Mouse (Mus musculus) forebrain, embryonic 11.5 days (tissue): ENCODE measurements around the gene Slc5a2. TPM values are rescaled to one million over a fixed set of nuclear protein-coding genes. Genes with fewer than 3 reads are reported as not detected.

Source experiments
- ATAC-seq: fragments of 200-750 bp; cut with Nextera tagmentation; replicated peaks from 2 replicates; pipeline ENCODE4 v1.8.0; 2017; ENCODE audit warnings: moderate TSS enrichment; ENCODE audit not compliant: low FRiP score
- DNase-seq: peaks from one replicate; pipeline ENCODE4 v3.0.0-alpha.2; 2017; ENCODE audit warnings: low spot score
- H3K27ac ChIP-seq: fragments of 300-500 bp; sonication (generic); 2 replicates; pipeline ENCODE4 v1.5.1; 2014; ENCODE audit warnings: low read depth, low read length
- H3K27me3 ChIP-seq: fragments of 300-500 bp; sonication (generic); 2 replicates; pipeline ENCODE4 v1.6.1; 2014; ENCODE audit warnings: mild to moderate bottlenecking, low read length, mixed read lengths; ENCODE audit not compliant: control insufficient read depth, insufficient read depth
- H3K36me3 ChIP-seq: fragments of 300-500 bp; sonication (generic); 2 replicates; pipeline ENCODE4 v1.6.1; 2014; ENCODE audit warnings: mild to moderate bottlenecking, low read length, moderate library complexity, mixed read lengths; ENCODE audit not compliant: control insufficient read depth, insufficient read depth
- H3K4me1 ChIP-seq: fragments of 300-500 bp; sonication (generic); replicated peaks from 2 replicates; pipeline ENCODE4 v1.6.1; 2014; ENCODE audit warnings: low read length, mixed read lengths; ENCODE audit not compliant: control insufficient read depth, insufficient read depth
- H3K4me2 ChIP-seq: fragments of 300-500 bp; sonication (generic); 2 replicates; pipeline ENCODE4 v1.6.1; 2014; ENCODE audit warnings: low read depth, mild to moderate bottlenecking, low read length, moderate library complexity, mixed read lengths; ENCODE audit not compliant: severe bottlenecking
- H3K4me3 ChIP-seq: fragments of 300-500 bp; sonication (generic); 2 replicates; pipeline ENCODE4 v1.5.1; 2014; ENCODE audit warnings: low read depth, low read length
- H3K9ac ChIP-seq: fragments of 300-500 bp; sonication (generic); 2 replicates; pipeline ENCODE4 v1.6.1; 2014; ENCODE audit warnings: low read length
- H3K9me3 ChIP-seq: fragments of 300-500 bp; sonication (generic); 2 replicates; pipeline ENCODE4 v1.6.1; 2016; ENCODE audit warnings: low read length, mixed read lengths; ENCODE audit not compliant: control insufficient read depth
- WGBS: fragments of 180-500 bp; shearing (Covaris S2); extraction: QIAGEN DNeasy Blood & Tissue Kit; methylation state at CpG from one replicate; pipeline ENCODE4 v1.1.7; 2014; 5-methylcytosine and 5-hydroxymethylcytosine counted together
- polyA plus RNA-seq: library from polyadenylated mRNA; unstranded; fragments of >200 nt; fragmentation: Nextera tagmentation; extraction: Ambion mirVana; gene quantifications from 2 replicates; pipeline ENCODE4 v1.2.1, GENCODE M21; 2014

Gene Slc5a2
- polyA plus RNA-seq, 1 experiment from 2014 or later, result 0.35 TPM

GRCm38 (mm10) chr7:128256783-128257334, 8.6 kb upstream of the Slc5a2 start:
- DNase-seq (peak; percentile 35), ATAC-seq (no peak)
- H3K9me3 ChIP-seq, result no peaks in the 10 kb centered on the region
- no peaks in the 10 kb centered on the region for H3K36me3 ChIP-seq
- peaks cover 3% of the 10 kb centered on the region; the same call in 1 of the 2 replicates for H3K4me1 ChIP-seq
- no peak overlapping the region for H3K4me3 ChIP-seq
- peaks cover 4% of the 10 kb centered on the region for H3K27me3 ChIP-seq
- 67% methylated on average over 5 of the region's 5 CpGs for WGBS
- no peak overlapping the region for H3K9ac ChIP-seq
- H3K27ac ChIP-seq, result no peak overlapping the region
- H3K4me2 ChIP-seq, result no peak overlapping the region

- H3K4me2 ChIP-seq, result no peak overlapping the region
- no peaks in the 10 kb centered on the region for H3K27me3 ChIP-seq
- no peaks in the 10 kb centered on the region for H3K9me3 ChIP-seq
- 76% methylated on average over 5 of the region's 5 CpGs for WGBS
- ATAC-seq (no peak), DNase-seq (no peak)
- no peaks in the 10 kb centered on the region for H3K4me1 ChIP-seq
- H3K9ac ChIP-seq, result no peak overlapping the region
- no peak overlapping the region for H3K27ac ChIP-seq
- H3K4me3 ChIP-seq, result no peak overlapping the region
- no peaks in the 10 kb centered on the region for H3K36me3 ChIP-seq
Measured at GRCm38 (mm10) chr7:128266056-128266455, 599 bp downstream of the Slc5a2 start.

- no peak for ATAC-seq
- Histone ChIP-seq H3K27me3 (no peaks in the 10 kb centered on the region), H3K36me3 (peaks cover 4% of the 10 kb centered on the region; the same call in 1 of the 2 replicates), H3K9ac (no peak overlapping the region), H3K4me2 (no peak overlapping the region), H3K27ac (no peak overlapping the region), H3K4me3 (no peak overlapping the region), H3K9me3 (no peaks in the 10 kb centered on the region), H3K4me1 (no peaks in the 10 kb centered on the region)
- 64% methylated on average over 13 of the region's 13 CpGs for WGBS
- no peak for DNase-seq
Measured at GRCm38 (mm10) chr7:128267391-128267790, 1.9 kb downstream of the Slc5a2 start.

- no peaks in the 10 kb centered on the region for H3K27me3 ChIP-seq
- no peak overlapping the region for H3K4me2 ChIP-seq
- no peaks in the 10 kb centered on the region for H3K4me1 ChIP-seq
- whole genome bisulfite sequencing, result 93% methylated on average over 7 of the region's 7 CpGs
- DNase-seq (peak; percentile 31), ATAC-seq (no peak)
- H3K9me3 ChIP-seq, result no peaks in the 10 kb centered on the region
- H3K9ac ChIP-seq, result no peak overlapping the region
- peaks cover 4% of the 10 kb centered on the region; the same call in 1 of the 2 replicates for H3K36me3 ChIP-seq
- H3K27ac ChIP-seq, result no peak overlapping the region
- no peak overlapping the region for H3K4me3 ChIP-seq
Measured at GRCm38 (mm10) chr7:128267813-128268212, 2.4 kb downstream of the Slc5a2 start.

- no peak overlapping the region for H3K4me2 ChIP-seq
- H3K36me3 ChIP-seq, result peaks cover 4% of the 10 kb centered on the region; the same call in 1 of the 2 replicates
- H3K27me3 ChIP-seq, result no peaks in the 10 kb centered on the region
- H3K4me3 ChIP-seq, result no peak overlapping the region
- H3K4me1 ChIP-seq, result no peaks in the 10 kb centered on the region
- 60% methylated on average over 13 of the region's 13 CpGs for WGBS
- DNase-seq (peak; percentile 60), ATAC-seq (peak; percentile 49; the same call in 1 of the 2 replicates)
- no peak overlapping the region for H3K9ac ChIP-seq
- H3K27ac ChIP-seq, result no peak overlapping the region
- H3K9me3 ChIP-seq, result no peaks in the 10 kb centered on the region
Measured at GRCm38 (mm10) chr7:128270431-128270850, 5.0 kb downstream of the Slc5a2 start.

GRCm38 (mm10) chr7:128271496-128271895, 6.0 kb downstream of the Slc5a2 start:
- Histone ChIP-seq H3K9ac (no peak overlapping the region), H3K4me1 (no peaks in the 10 kb centered on the region), H3K27me3 (no peaks in the 10 kb centered on the region), H3K9me3 (no peaks in the 10 kb centered on the region), H3K4me3 (no peak overlapping the region), H3K36me3 (peaks cover 4% of the 10 kb centered on the region; the same call in 1 of the 2 replicates), H3K4me2 (no peak overlapping the region), H3K27ac (no peak overlapping the region)
- ATAC-seq (no peak), DNase-seq (peak; percentile 42)
- WGBS, result 94% methylated on average over 9 of the region's 9 CpGs

- Histone ChIP-seq H3K27ac (no peak overlapping the region), H3K4me1 (no peaks in the 10 kb centered on the region), H3K9me3 (no peaks in the 10 kb centered on the region), H3K36me3 (peaks cover 4% of the 10 kb centered on the region; the same call in 1 of the 2 replicates), H3K27me3 (0 out of 2 replicates have a peak, but pooled peaks cover 2% of the 10 kb centered on the region), H3K9ac (no peak overlapping the region), H3K4me2 (no peak overlapping the region), H3K4me3 (no peak overlapping the region)
- no peak for ATAC-seq
- peak; percentile 38 for DNase-seq
- 89% methylated on average over 6 of the region's 6 CpGs for WGBS
Measured at GRCm38 (mm10) chr7:128276051-128276450, 10.6 kb downstream of the Slc5a2 start.

GRCm38 (mm10) chr7:128279750-128280149, 14.3 kb downstream of the Slc5a2 start:
- H3K4me1 ChIP-seq, result peaks cover 6% of the 10 kb centered on the region; the same call in 1 of the 2 replicates

GRCm38 (mm10) chr7:128281765-128282164, 16.3 kb downstream of the Slc5a2 start:
- Histone ChIP-seq H3K4me1 (peaks cover 6% of the 10 kb centered on the region; the same call in 1 of the 2 replicates), H3K9ac (no peak overlapping the region), H3K27me3 (0 out of 2 replicates have a peak, but pooled peaks cover 2% of the 10 kb centered on the region), H3K36me3 (no peaks in the 10 kb centered on the region), H3K4me3 (no peak overlapping the region), H3K27ac (no peak overlapping the region), H3K9me3 (no peaks in the 10 kb centered on the region), H3K4me2 (no peak overlapping the region)
- 83% methylated on average over 11 of the region's 11 CpGs for WGBS
- DNase-seq, result peak; percentile 14
- ATAC-seq, result no peak

More at GRCm38 (mm10) chr7:128279750-128280149, 14.3 kb downstream of the Slc5a2 start:
- DNase-seq (peak; percentile 28), ATAC-seq (no peak)
- WGBS, result 92% methylated on average over 4 of the region's 4 CpGs
- no peaks in the 10 kb centered on the region for H3K9me3 ChIP-seq
- H3K4me2 ChIP-seq, result no peak overlapping the region
- H3K27me3 ChIP-seq, result 0 out of 2 replicates have a peak, but pooled peaks cover 2% of the 10 kb centered on the region
- H3K27ac ChIP-seq, result no peak overlapping the region
- H3K9ac ChIP-seq, result no peak overlapping the region
- H3K4me3 ChIP-seq, result no peak overlapping the region
- H3K36me3 ChIP-seq, result no peaks in the 10 kb centered on the region; the same call in 1 of the 2 replicates
